Mouse (Mus musculus) erythroid progenitor cell, adult 5-6 weeks (primary cell): Measurements from ENCODE around the gene Scn11a. TPM values are rescaled to one million over a fixed set of nuclear protein-coding genes. Genes with fewer than 3 reads are reported as not detected.

Experiments
- total RNA-seq, 2 experiments: library from RNA; stranded (forward) in 1 of 2; stranded (reverse) in 1 of 2; fragments of 150-400 nt in 1 of 2; fragments of 186-747, 209-891 nt in 1 of 2; gene quantifications; 2 replicates each; pipeline versions ENCODE4 v1.2.3 to v1.2.4; 2015 to 2017; ENCODE audit warnings: low replicate concordance in 2 of 2

Gene Scn11a
- total RNA-seq, 2 experiments from 2014 or later, result not detected

Other genes starting within 250 kb of the Scn11a start
- gene Scn5a, start 246.4 kb downstream of the Scn11a start, total RNA-seq (2015; ENCODE audit: low replicate concordance), result not detected in 2 replicates
- gene Scn5a, start 246.4 kb downstream of the Scn11a start, total RNA-seq (2017; ENCODE audit: low replicate concordance), result not detected in 2 replicates
- not detected in 2 replicates for gene Scn10a, start 106.1 kb downstream of the Scn11a start, total RNA-seq (2015; ENCODE audit: low replicate concordance)
- not detected in 2 replicates for gene Scn10a, start 106.1 kb downstream of the Scn11a start, total RNA-seq (2017; ENCODE audit: low replicate concordance)
- gene Wdr48, start 69.4 kb upstream of the Scn11a start, total RNA-seq (2015; ENCODE audit: low replicate concordance), result 52.4 and 67.8 TPM in 2 replicates
- gene Wdr48, start 69.4 kb upstream of the Scn11a start, total RNA-seq (2017; ENCODE audit: low replicate concordance), result 52.1 and 63.9 TPM in 2 replicates
- 2.5 and 4.2 TPM in 2 replicates for gene Gorasp1, start 112.1 kb upstream of the Scn11a start, total RNA-seq (2015; ENCODE audit: low replicate concordance)
- 0.90 and 2.3 TPM in 2 replicates for gene Gorasp1, start 112.1 kb upstream of the Scn11a start, total RNA-seq (2017; ENCODE audit: low replicate concordance)
- gene Ttc21a, start 112.2 kb upstream of the Scn11a start, total RNA-seq (2015; ENCODE audit: low replicate concordance), result 2.1 TPM in 1 of 2 replicates, not detected in the other
- 1.5 TPM in 1 of 2 replicates, not detected in the other for gene Ttc21a, start 112.2 kb upstream of the Scn11a start, total RNA-seq (2017; ENCODE audit: low replicate concordance)
- gene Csrnp1, start 159.2 kb upstream of the Scn11a start, total RNA-seq (2015; ENCODE audit: low replicate concordance), result 2.1 and 2.2 TPM in 2 replicates
- 1.4 and 3.0 TPM in 2 replicates for gene Csrnp1, start 159.2 kb upstream of the Scn11a start, total RNA-seq (2017; ENCODE audit: low replicate concordance)
- not detected in 2 replicates for gene Xirp1, start 198.1 kb upstream of the Scn11a start, total RNA-seq (2015; ENCODE audit: low replicate concordance)
- not detected in 2 replicates for gene Xirp1, start 198.1 kb upstream of the Scn11a start, total RNA-seq (2017; ENCODE audit: low replicate concordance)
- 4.2 and 6.1 TPM in 2 replicates for gene Cx3cr1, start 244.4 kb upstream of the Scn11a start, total RNA-seq (2015; ENCODE audit: low replicate concordance)
- 2.5 and 3.7 TPM in 2 replicates for gene Cx3cr1, start 244.4 kb upstream of the Scn11a start, total RNA-seq (2017; ENCODE audit: low replicate concordance)